Mouse (Mus musculus) mature B cell (primary cell): Measurements from ENCODE around the gene Myo9a.
"Not testable (repeated sequence)": the region's sequence is repeated elsewhere in the genome, so short reads cannot be mapped to it uniquely, and the experiment has no call there.

Experiments
- in situ Hi-C: fragments of 300-500 bp; cut with MboI; formaldehyde crosslinking; loops from 2 replicates; pipeline ENCODE4 v1.14.3; 2019

Myo9a gene

DNA sequence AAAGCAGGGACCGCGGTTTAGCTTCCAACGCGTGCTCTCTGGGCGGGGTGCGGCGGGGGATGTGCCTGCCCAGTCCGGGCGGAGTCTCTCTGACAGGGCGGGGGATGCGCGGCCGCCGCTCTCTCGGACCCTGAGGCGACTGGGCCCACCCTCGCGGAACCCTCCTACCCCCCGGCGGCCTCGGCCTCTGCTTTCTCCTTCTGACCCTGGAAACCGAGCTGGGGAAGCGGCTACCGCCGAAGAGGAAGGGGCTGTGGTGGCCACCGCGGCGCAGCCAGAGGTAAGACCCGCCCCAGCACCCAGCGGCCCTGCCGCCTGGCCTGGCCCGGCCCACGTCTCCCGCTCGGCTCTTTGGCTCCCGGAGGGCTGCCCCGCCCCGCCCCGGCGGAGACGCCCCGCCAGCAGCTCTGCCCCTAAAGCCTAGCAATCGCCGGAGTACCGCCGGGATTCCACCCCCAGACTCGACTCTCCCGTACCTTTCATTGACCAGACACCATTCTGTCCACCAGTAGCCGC is 428 bp downstream of the Myo9a start:
- in situ Hi-C loops: no loop called here

DNA sequence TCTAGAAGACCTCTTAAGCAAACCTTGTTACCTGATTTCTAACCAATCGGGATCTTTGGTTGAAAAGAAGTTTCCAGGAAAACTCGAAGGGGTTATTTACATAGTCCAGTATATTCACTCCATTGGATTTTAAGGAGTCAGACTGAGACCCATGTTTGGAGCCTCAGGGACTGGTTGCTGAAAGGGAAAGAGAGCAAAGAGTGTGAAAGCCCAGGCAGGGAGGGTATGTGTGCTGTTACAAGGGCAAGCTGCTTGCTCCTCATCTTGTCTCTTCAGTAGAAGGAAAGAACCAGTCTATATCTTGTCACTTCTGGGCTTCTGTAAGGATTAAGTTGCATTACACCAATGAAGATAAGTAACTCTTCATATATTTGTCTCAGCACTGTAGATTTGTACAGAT is 1.3 kb downstream of the Myo9a start:
- in situ Hi-C loops: no loop called here

DNA sequence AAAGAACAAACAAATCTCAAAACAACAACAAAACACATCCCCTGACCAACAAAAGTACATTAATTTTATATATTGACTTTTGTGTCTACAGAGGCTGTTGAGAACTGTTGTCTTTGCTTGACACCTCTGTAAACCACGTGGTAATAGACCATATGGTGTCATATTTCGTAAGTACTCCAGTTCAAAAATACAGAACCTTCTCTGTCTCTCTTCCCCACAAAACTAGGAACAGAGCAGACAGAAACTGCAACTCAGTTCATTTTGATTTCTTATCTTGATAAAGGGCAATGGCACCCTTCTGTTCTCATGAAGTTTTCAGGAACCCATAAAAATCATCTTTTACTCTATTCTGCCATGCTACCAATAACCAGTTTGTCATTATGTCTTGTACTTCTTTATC is 4.5 kb downstream of the Myo9a start:
- in situ Hi-C loops: no loop called here

DNA sequence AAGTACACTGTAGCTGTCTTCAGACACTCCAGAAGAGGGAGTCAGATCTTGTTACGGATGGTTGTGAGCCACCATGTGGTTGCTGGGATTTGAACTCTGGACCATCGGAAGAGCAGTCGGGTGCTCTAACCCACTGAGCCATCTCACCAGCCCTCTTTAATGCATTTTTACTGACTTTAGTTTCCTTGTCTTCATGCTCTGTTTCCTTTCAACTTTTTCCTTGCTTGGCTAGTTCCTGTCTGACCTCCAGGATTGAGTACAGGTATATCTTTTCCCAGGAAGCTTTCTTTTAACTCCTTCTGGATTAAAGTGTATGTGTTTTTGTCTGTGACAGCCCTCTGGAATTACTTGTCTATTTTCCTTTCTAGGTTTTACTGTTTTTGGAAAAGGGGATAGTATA is 6.3 kb downstream of the Myo9a start:
- in situ Hi-C loops: not testable (repeated sequence)

DNA sequence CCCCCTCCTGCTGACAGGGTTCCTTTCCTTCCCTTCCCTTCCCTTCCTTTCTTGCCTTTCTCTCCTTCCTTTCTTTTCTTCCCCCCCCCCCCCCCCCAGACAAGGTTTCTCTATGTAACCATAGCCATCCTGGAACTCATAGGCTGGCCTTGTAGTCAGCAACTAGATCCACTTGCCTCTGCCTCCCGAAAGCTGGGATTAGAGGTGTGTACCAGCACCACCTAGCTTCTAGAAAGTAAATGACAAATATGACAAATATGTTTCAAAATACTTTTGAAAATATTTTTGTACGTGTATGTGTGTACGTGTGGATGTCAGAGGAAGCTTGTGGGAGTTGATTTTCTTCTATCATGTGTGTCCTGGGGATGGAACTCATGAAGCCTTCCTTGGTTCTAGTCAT is 9.8 kb downstream of the Myo9a start:
- in situ Hi-C loops: no loop called here

DNA sequence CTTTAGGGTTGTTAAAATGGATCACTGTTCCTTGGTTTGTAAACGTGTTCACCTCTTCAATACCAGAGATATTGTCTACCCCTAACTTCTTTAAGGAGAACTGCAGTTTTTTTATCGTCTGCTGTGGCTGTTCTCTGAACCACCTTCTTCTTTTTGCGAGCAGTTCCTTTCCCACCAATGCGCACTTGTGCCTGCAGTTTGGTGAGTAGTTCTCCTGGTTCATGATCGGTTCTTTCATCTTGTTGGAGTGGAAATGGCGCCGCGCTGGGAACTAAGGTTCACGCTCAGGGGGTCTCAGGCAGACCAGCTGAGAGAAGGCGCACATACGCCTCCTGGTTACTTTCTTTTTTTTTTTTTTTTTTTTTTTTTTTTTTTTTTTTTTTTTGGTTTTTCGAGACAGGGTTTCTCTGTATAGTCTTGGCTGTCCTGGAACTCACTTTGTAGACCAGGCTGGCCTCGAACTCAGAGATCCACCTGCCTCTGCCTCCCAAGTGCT is 16.3 kb downstream of the Myo9a start:
- in situ Hi-C loops: not testable (repeated sequence)

DNA sequence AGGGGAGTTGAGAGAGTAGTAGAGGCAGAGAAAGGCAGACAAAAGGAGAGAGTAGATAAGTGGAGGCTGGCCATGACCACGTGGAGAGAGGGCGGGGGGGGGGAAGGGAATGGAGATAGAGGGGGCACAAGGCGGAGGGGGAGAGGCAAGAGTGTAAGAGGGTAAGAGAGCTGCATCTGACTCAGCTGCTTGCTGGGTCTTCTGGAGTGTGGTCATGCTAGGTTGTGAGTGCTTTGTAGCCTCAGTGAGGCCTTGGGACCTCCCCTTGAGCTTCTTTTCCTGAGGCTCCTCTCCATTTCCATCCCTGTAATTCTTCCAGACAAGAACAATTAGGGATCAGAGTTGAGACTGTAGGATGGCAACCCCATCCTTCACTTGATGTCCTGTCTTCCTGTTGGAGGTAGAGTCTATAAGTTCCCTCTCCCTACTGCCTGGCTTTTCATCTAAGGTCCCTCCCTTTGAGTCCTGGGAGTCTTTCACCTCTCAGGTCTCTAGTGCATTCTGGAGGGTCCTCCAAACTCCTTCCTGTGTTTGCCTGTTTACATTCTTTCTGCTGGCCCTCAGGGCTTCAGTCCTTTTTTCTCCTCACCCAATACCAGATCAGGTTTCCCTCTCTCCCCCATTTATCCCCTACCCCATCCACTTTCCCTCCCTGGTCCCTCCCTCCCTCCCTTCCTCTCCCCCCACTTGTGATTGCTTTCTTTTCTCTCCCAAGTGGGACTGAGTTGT is 55.5 kb downstream of the Myo9a start:
- in situ Hi-C loops: not testable (repeated sequence)

DNA sequence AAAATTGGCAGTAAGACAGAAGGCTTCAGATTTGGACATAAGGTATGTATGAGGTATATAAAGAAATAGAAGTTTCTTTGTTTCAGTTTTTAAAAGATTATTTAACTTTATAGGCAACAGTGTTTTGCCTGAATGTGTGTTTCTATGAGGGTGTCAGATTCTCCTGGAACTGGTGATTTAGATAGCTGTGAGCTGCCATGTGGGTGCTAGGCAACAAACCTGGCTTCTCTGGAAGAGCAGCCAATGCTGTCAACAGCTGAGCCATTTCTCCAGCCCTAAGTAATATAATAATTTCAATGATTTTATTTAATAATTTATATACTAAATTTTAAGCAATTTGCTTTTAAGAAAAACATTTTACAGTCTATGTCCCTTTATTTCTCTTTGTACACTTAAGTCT is 133.9 kb downstream of the Myo9a start:
- in situ Hi-C loops: no loop called here

DNA sequence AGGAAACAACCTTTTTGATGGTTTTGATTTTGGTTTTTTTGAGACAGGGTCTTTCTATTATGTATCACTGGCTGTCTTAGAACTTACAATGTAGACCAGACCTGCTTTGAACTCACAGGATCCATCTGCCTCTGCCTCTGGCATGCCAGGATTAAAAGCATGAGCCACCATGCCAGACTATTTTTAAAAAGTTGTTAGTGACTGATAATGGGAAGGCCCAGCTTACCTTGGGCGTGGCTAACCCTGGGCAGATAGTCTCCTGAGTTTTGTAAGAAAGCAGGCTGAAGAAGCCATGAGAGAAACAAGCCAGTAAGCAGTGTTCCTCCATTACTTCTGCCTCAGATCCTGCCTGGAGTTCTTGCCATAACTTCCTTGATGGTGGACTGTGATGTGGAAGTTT is 152.7 kb downstream of the Myo9a start:
- in situ Hi-C loops: no loop called here

DNA sequence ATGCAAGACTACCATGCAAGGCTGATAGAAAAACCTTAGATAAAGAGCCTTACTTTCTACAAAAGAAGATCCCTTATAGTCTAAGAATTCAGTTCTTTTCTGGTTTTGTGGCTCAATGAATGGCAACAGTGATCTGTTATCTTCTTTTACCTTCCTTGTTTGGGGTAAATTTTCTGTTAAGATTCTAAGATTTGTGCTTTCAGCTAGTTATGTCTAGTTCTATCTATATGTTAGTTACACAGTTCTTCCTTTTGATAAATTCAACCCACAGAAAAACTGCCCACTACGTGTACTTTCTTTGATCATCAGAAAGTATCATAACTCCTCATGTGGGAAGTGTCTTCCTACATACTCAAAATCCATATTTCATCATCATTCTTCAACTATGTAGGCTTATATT is 164.1 kb downstream of the Myo9a start:
- in situ Hi-C loops: no loop called here

DNA sequence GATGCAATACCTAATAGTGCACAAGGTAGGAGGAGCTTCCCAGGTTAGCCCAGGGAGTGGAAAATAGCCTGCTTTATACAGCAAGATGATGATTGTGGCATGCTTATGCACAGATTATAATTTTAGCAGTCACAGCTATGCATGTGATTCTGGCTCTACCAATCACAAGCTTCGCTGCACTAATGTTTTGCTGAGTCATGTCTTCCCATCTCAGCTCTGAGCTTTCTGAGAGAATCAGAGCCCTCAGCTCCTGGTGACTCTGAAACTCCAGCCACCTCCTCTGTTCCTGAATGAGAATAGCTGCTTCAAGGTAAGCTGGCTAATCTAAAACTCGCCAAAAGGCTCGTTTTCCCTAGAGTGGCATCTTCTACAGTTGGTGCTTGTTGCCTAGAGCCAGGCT is 179.6 kb downstream of the Myo9a start:
- in situ Hi-C loops: no loop called here

DNA sequence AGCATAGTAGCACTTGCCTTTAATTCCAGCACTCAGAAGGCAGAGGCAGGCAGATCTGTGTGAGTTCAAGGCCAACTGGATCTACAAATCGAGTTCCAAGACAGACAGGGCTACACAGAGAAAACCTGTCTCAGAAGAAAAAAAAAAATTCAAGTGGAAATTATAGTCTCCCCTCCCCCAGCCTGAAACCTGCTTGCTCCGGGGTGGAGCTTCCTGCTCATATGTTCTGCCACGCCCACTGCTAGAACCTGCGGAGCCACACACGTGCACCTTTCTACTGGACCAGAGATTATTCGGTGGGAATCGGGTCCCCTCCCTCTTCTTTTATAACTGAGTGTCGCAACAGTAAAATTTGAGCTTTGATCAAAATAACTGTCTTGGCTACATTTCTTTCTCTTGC is 185.2 kb downstream of the Myo9a start:
- in situ Hi-C loops: not testable (repeated sequence)

DNA sequence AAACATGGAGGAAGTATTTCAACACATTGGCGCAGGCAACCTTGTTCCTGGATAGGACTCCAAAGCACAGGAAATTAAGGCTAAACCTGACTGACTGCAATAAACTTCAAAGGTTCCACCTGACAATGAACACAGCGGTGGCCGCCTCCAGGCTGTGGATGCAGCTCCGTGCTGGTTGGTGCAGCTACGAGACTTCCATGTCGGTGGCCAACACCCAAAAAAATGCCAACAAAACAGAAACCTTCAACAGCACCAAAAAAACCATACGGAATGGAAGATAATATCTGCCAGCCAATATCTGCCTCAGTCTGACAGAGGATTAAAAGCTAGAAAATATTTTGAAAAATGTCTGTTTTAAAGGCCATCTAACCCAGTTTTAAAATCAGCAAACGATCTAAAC is 187.8 kb downstream of the Myo9a start:
- in situ Hi-C loops: no loop called here

DNA sequence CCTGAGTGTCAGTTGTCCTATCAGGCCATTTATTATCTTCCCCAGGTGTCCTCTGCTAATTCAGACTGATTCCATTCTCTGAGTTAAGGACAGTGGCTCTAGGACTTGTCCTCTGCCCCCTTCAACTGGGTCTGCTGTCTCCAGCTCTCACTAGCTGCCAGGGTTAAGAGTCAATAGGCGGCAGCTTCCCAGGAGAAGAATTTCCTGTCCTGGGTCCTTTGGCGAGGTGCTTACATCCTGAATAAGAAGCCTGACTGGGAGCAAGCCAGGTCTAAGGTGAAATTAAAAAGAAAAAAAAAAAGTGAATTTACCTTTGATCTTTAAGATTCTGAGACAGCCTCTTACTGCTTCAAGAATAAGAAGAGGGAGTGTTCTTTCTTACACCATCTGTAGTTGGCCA is 189.0 kb downstream of the Myo9a start:
- in situ Hi-C loops: no loop called here

DNA sequence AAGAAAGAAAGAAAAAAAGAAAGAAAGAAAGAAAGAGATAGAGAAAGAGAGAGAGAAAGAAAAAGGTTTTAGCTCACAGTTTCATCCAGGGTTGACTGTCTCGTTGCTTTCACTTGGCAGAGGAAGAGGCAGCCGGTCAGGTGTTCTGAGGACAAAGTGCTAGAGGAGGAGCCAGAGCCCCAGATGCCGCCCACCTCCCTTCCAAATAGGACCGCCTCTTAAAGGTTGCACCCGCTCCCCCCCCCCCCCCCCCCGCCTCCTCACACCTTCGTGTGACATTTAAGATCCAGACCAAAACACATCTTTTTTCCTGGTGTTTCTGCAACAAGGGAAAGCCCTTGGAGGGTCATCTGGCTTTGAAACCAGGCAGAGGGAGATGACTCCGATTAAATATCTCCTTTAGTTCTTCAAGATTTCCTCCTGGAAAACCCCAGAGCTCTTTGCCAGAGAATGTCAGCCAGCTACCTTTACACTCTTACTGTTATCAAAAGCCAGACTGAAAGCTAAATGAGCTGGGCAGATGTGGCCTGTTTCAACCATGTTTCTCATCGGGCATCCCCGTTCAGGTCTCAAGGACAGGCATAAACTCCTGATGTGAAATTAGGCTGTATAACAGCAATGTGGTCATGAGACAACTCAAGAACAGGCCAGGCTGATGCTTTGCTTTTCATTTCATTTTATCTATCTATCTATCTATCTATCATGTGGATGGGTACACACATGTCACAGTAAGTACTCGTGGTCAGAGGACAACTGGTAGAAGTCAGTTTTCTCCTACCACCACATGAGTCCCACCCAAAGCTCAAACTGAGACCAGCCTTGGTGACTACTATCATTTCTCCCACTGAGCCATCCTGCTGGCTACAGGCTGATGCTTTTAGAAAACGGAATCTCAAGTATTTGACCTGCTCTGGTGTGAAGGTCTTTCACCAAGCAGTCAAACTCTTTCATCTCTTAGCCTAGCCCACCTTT is 190.5 kb downstream of the Myo9a start:
- in situ Hi-C loops: no loop called here

DNA sequence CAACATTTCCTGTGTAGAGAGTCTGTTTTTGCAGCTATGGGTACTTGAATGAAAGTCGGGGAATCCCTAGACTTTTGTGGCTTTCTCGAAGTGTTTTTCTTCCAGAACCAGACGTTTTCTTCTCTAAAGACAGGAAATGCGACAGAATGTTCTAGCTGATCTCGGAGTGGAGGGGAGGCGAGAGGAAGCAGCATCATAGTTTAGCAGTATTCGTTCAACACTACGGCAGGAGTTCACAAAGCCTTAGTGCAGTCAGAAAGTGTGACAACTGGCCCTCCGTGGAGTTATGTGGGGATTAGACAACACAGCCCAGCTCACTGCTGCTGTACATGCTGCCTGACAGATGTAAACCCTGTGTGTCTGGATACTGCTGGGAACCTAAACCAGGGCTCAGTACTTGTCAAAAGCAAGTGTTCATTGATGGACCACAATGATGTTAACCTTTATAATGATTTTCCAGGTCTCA is 191.2 kb downstream of the Myo9a start:
- in situ Hi-C loops: no loop called here

DNA sequence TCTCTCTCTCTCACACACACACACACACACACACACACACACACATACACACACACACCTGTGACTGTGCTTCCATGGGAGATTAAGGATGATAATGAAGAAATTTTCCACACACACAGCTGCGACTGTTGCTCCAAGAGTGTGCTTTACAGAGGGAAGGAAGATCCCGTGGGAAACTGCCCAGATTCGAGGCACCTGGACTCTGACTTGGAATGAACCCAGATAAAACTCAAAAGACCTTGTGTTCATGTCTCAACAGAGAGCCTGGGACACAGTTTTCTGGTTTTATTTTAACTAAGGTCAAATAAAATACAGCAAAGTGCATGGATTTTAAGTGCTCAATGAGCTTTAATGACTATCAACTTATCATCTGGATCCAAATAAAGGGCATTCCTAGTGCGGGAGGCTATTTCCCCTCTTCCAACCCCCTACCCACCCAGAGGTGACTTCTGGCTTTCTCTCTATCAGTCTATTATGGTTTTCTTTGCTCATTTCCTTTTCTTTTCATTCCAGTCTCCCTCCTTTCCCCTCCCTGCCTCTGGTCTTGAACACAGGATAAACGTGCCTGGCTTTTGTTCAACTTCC is 191.9 kb downstream of the Myo9a start:
- in situ Hi-C loops: no loop called here

DNA sequence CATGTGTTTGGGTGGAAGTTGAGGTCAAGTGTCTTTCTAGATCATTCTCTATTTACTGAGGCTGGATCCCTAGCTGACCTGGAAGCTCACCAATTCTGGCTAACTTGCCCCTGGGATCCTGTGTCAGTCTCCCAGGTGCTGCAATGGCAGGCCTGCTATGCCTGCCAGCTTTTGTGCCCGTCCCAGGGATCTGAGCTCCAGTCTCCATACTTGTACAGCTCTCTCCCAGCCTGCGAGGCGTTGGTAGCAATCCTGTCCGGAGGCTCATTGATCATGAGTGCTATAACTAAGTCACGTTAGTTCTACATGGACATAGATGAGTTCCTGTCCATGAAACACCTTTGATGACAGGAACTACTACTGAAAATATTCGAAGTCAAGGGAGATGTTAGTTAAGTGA is 193.1 kb downstream of the Myo9a start:
- in situ Hi-C loops: no loop called here

DNA sequence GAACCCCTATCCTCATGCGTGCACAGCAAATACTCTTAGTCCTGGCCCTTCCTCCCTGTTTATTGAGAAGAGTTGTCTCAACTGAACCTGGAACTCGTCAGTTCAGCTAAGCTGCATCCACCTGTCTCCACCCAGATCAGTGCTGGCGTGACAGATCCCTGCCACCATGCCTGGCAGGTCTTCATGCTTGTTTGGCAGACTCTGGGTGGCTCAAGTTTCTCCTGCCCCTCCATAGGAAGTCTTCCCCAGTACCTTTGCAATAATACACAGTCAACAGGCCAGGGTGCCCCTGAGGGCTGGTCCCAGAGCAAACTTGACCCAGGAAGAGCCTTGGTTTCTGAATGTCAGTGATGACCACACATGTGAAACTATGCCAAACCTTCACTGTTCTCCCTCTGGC is 194.5 kb downstream of the Myo9a start:
- in situ Hi-C loops: no loop called here

DNA sequence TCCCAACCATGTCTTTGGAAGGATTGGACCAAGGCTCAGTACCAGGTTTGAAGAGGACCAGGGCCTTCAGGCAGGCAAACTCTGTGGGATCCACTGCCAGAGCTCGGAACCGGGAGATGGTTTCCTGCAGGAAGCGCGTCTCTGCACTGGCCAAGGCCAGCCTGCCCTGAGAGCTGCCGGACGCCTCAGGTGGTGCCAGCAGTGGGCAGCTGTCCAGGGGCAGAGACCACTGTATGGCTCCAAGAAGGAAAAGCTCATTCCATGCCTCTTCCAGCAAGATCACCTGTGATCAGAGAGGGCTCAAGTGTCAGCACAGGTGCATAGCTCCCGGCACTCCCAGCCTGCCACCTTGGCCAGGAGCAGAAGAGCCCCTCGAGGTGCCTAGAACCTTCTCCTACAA is 196.6 kb downstream of the Myo9a start:
- in situ Hi-C loops: no loop called here

DNA sequence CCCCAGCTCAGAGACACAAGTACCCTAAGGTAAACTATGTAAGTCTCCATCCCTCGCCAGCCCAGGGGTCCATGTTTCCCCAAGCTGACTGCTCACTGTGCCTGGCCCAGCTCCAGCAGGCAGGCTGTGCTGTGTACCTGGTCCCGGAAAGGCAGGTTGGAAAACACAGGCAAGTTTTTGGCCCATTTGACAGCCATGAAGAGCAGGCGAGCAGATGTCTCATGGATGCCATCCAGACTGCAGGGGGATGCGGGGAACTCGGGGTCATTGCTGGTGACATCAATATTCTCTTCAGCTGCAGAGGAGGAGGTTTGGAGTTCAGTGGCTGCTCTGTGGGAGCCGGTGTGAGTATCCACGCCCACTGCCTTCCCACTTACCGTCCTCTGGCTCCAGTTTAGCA is 197.5 kb downstream of the Myo9a start:
- in situ Hi-C loops: no loop called here

DNA sequence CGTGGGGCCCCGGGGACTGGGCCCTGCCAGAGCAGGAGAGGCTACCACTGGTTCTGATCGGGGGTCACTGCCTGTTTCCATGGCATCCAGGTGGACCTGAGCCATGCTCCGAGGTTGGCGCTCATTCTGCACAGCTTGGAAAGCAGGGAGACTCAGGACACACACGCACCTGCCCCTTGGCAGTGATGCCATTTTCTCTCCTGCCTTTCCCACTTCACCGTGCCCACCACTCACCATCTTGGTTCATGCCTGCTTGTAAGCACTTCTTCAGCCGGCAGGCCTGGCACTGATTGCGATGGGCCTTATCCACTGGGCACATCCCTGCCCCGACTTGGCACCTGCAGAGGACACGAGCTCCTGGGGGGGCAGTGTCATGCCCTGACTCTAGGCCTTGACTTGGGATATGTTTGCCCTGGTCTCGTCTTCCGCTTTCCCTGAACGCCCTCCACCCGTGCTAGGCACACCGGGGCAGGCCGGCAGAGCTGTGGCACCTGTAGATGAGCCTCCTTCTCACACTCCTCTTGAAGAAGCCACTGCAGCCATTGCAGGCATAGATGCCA is 198.1 kb downstream of the Myo9a start:
- in situ Hi-C loops: no loop called here
